Mouse (Mus musculus) megakaryocyte, embryonic 14.5 days (primary cell): Measurements from ENCODE around the gene Foxd4.

Experiments
- FLI1 ChIP-seq: IDR thresholded peaks from 2 replicates; pipeline ENCODE4 v1.6.1; 2012; ENCODE audit warnings: low read length, inconsistent platforms, mixed read lengths
- GATA1 ChIP-seq: IDR thresholded peaks from 3 replicates; pipeline ENCODE4 v1.6.1; 2012; ENCODE audit warnings: mixed read lengths, low read length, inconsistent platforms, borderline replicate concordance

DNA sequence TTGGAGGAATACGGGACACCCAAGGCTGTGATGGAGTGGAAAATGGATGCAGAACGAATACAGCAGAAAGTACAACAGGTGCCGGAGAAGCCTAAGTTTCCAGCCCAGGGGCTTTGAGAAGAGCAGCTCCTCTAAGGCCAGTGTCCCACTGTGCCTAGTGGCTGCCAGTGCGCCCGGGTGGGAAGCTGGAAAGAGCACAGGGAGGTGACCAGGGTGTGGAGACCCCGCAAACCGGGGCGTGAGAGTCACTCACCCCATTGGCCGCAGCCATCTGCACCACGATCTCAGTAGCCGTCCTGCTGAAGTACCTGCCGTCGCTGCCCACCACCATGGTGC lies 39.8 kb downstream of the Foxd4 start:
- TF ChIP-seq GATA1 (no peak), FLI1 (no peak)
